Mouse (Mus musculus) spleen, adult 2 months (tissue): Measurements from ENCODE around the gene Serp1. TPM values are rescaled to one million over a fixed set of nuclear protein-coding genes. Genes with fewer than 3 reads are reported as not detected.

ENCODE experiments used
- DNase-seq, 2 experiments: peaks; one replicate each; pipeline versions ENCODE4 v3.0.0 to v3.0.0-alpha.2; 2012 to 2021; ENCODE audit warnings: low spot score in 2 of 2, low read depth in 1 of 2
- H3K27ac ChIP-seq: fragments of 200-500 bp; 2 replicates; pipeline ENCODE4 v1.5.1; 2012; ENCODE audit warnings: low read length, inconsistent platforms; ENCODE audit not compliant: insufficient read depth
- H3K27me3 ChIP-seq: fragments of 200-500 bp; 2 replicates; pipeline ENCODE4 v1.6.1; 2012; ENCODE audit warnings: mild to moderate bottlenecking, moderate library complexity, low read length, inconsistent platforms; ENCODE audit not compliant: control insufficient read depth, insufficient read depth
- H3K36me3 ChIP-seq: fragments of 200-500 bp; 2 replicates; pipeline ENCODE4 v1.6.1; 2012; ENCODE audit warnings: mild to moderate bottlenecking, low read length, inconsistent platforms; ENCODE audit not compliant: control insufficient read depth, insufficient read depth
- H3K4me1 ChIP-seq: fragments of 200-500 bp; 2 replicates; pipeline ENCODE4 v1.6.1; 2011; ENCODE audit warnings: inconsistent platforms; ENCODE audit not compliant: control insufficient read depth, insufficient read depth, insufficient read length
- H3K4me3 ChIP-seq: fragments of 200-500 bp; 2 replicates; pipeline ENCODE4 v1.5.1; 2011; ENCODE audit warnings: mild to moderate bottlenecking, inconsistent platforms; ENCODE audit not compliant: insufficient read depth, insufficient read length; ENCODE audit errors: extremely low read depth
- CTCF ChIP-seq: fragments of 200-500 bp; IDR thresholded peaks from 2 replicates; pipeline ENCODE4 v1.5.1; 2011; ENCODE audit warnings: mild to moderate bottlenecking, inconsistent platforms; ENCODE audit not compliant: insufficient read depth, insufficient read length, insufficient replicate concordance; ENCODE audit errors: extremely low read depth
- POLR2A ChIP-seq: fragments of 200-500 bp; IDR thresholded peaks from 2 replicates; pipeline ENCODE4 v1.6.1; 2011; ENCODE audit warnings: low read depth, low read length, inconsistent platforms
- WGBS: fragments of 180-500 bp; shearing (Covaris S2); methylation state at CpG from one replicate; pipeline ENCODE4 v1.1.7; 2018; 5-methylcytosine and 5-hydroxymethylcytosine counted together
- polyA plus RNA-seq: library from polyadenylated mRNA; depleted of rRNA; stranded (reverse); fragments of >200 nt; gene quantifications from 2 replicates; pipeline ENCODE4 v1.2.3, GENCODE M21; 2012

Gene Serp1
- polyA plus RNA-seq, 1 experiment = 57.9 TPM

GRCm38 (mm10) chr3:58512740-58513139 lies 13.0 kb downstream of the Serp1 start:
- Histone ChIP-seq H3K27me3 (no peaks in the 10 kb centered on the region), H3K27ac (no peak overlapping the region), H3K36me3 (no peaks in the 10 kb centered on the region), H3K4me1 (peaks cover 7% of the 10 kb centered on the region; the same call in 1 of the 2 replicates), H3K4me3 (no peak overlapping the region)
- WGBS = 88% methylated on average over 3 of the region's 3 CpGs
- TF ChIP-seq POLR2A = no peak
- TF ChIP-seq CTCF = no peak
- DNase-seq = no peak

GRCm38 (mm10) chr3:58511581-58511980 lies 14.1 kb downstream of the Serp1 start:
- no peak overlapping the region for H3K27ac ChIP-seq
- peaks cover 11% of the 10 kb centered on the region; the same call in 1 of the 2 replicates for H3K4me1 ChIP-seq
- peak in 1 of 2 experiments; percentile 52 for DNase-seq
- TF ChIP-seq CTCF = peak; percentile 53; the same call in 1 of the 2 replicates
- no peak for TF ChIP-seq POLR2A
- H3K27me3 ChIP-seq = no peaks in the 10 kb centered on the region
- H3K36me3 ChIP-seq = no peaks in the 10 kb centered on the region
- H3K4me3 ChIP-seq = no peak overlapping the region

GRCm38 (mm10) chr3:58508020-58508750 lies 17.5 kb downstream of the Serp1 start:
- WGBS = 24% methylated on average over 7 of the region's 7 CpGs
- Histone ChIP-seq H3K36me3 (no peaks in the 10 kb centered on the region), H3K4me3 (no peak overlapping the region), H3K27ac (peak overlapping the region; percentile 80), H3K27me3 (no peaks in the 10 kb centered on the region), H3K4me1 (peaks cover 6% of the 10 kb centered on the region; the same call in 1 of the 2 replicates)
- no peak for TF ChIP-seq POLR2A
- DNase-seq = no peak

DNA sequence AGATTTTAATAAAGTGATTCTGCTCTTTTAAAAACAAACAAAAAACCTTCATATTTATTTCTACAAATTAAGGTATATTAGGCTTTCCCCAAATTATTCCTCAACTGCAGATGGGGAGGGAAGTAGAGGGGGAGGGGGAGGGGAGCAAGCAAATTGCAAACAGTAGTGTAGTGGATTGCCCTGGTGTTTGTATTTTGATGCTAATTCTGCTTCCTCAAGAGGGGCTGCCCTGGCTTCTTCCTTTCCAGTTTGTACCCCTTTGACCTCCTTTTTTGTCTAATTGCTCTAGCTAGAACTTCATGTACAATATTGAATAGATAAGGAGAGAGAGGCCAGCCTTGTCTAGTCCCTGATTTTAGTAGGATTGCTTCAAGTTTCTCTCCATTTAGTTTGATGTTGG lies 21.0 kb downstream of the Serp1 start:
- Histone ChIP-seq H3K4me1 (peaks cover 6% of the 10 kb centered on the region; the same call in 1 of the 2 replicates), H3K27ac (no peak overlapping the region), H3K36me3 (no peaks in the 10 kb centered on the region), H3K4me3 (no peak overlapping the region), H3K27me3 (no peaks in the 10 kb centered on the region)
- no peak for DNase-seq
- no peak for TF ChIP-seq POLR2A
- TF ChIP-seq CTCF = no peak

GRCm38 (mm10) chr3:58503720-58504333 lies 21.9 kb downstream of the Serp1 start:
- Histone ChIP-seq H3K4me1 (peaks cover 4% of the 10 kb centered on the region; the same call in 1 of the 2 replicates), H3K27me3 (no peaks in the 10 kb centered on the region), H3K4me3 (no peak overlapping the region), H3K36me3 (no peaks in the 10 kb centered on the region), H3K27ac (no peak overlapping the region)
- WGBS = 53% methylated on average over 3 of the region's 3 CpGs
- TF ChIP-seq CTCF (no peak), POLR2A (no peak)
- DNase-seq = no peak

GRCm38 (mm10) chr3:58501961-58502360 lies 23.7 kb downstream of the Serp1 start:
- Histone ChIP-seq H3K27ac (peak overlapping the region; percentile 44; the same call in 1 of the 2 replicates), H3K27me3 (no peaks in the 10 kb centered on the region), H3K36me3 (no peaks in the 10 kb centered on the region), H3K4me3 (no peak overlapping the region), H3K4me1 (no peaks in the 10 kb centered on the region; the same call in 1 of the 2 replicates)
- TF ChIP-seq CTCF = no peak
- TF ChIP-seq POLR2A = no peak
- peak in 1 of 2 experiments; percentile 39 for DNase-seq
- WGBS = 8% methylated on average over 2 of the region's 2 CpGs

DNA sequence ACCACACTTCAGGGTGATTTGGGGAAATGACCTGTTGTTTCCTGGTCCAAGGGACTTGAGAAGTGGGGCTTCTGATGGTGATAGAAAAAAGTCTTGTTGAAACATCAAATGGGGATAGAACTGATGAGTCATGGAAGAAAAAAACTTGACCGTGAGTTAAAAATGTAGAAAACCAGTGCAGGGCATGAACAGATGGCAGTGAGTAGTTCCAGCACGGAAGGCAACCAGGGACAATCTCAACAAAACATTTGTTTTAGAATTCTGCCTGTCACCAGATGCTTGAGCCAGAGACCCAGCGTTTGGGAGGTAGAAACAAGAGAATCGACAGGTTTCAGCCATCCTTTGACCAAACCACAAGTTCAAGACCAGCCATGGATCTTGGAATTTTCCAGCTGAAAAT lies 32.1 kb downstream of the Serp1 start:
- no peak overlapping the region for H3K27ac ChIP-seq
- H3K4me3 ChIP-seq = no peak overlapping the region
- TF ChIP-seq CTCF (no peak), POLR2A (no peak)
- H3K4me1 ChIP-seq = peaks cover 2% of the 10 kb centered on the region; the same call in 1 of the 2 replicates
- no peaks in the 10 kb centered on the region for H3K27me3 ChIP-seq
- DNase-seq = no peak
- no peaks in the 10 kb centered on the region for H3K36me3 ChIP-seq
- 72% methylated on average over 4 of the region's 4 CpGs for WGBS
